Mouse (Mus musculus) kidney, postnatal 14 days (tissue): ENCODE measurements around the gene Glb1.
"Not testable (repeated sequence)": the region's sequence is repeated elsewhere in the genome, so short reads cannot be mapped to it uniquely, and the experiment has no call there.

Source experiments
- DNase-seq: peaks from one replicate; pipeline ENCODE4 v3.0.0; 2022; ENCODE audit warnings: mixed read lengths

Glb1 gene

DNA sequence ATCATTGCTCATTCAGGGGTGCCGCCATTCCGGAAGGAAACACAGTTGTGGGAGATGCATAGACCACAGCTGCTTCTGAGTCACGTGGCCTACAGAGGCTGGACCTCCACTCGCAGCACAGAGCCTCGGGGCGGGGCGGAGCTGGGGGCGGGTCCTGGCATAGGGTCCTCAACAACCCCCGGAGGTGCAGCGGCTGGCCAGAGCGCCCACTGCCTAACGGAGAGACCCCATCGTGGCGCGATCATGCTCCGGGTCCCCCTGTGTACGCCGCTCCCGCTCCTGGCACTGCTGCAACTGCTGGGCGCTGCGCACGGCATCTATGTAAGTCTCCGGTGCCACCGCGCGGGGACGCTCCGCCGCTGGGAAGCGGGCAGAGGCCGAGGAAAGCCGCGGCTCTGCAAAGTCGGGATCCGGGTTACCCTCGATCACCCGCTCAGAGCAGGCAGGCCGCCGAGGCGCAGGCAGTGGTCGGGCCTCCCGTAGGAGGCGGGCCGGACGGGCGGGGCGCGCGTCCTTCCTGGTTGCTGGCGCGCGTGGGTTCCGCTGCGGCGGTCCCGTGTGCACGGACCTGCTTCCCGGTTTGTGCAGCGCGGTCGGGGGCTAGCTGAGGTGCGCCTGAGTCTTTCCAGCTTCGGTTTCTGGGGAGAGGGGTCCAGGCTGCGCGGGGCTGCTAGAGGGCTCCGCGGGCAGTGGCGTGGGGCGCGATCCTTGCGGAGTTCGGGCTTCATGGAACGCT lies at the start of gene Glb1, which contains the start of gene Tmppe:
Glb1 (plus strand) TSS at position 128 of the 736 bp plus-strand sequence.
Tmppe (plus strand) TSS at position 157 of the 736 bp plus-strand sequence.
- DNase-seq, result peak; percentile 91

DNA sequence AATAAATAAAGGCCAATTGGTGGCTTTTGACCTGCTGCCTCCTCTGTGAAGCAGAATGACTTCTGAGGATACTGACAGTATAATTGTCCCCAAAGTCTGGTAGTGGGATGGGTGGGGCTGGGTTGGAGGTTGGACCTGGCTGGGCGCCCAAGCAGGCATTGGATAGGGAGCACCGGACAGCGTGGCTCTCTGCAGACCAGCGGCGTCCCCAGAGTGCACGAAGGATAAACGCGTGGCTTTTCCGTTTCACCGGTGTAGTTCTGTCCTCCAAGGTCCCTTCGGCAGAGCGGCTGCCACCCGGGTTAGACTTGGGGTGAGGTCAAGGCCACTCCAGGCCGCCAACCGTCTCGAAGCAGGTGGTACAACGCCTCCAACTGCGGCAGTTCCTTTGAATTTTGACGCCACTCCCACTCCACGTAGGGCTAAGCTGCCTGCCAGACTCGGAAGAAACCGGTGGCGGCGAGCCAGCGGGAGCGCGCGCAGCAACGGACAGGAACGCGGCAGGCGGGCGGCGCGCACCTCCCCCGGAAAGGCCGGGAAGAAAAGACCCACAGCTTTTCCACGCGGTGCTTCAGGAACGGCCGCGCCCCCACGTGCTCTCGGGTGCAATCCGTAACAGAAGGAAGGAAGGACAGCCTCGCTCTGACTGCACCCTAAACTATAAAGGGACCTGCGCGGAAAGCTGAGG lies 32.9 kb upstream of the Glb1 start:
- DNase-seq, result peak; percentile 90

DNA sequence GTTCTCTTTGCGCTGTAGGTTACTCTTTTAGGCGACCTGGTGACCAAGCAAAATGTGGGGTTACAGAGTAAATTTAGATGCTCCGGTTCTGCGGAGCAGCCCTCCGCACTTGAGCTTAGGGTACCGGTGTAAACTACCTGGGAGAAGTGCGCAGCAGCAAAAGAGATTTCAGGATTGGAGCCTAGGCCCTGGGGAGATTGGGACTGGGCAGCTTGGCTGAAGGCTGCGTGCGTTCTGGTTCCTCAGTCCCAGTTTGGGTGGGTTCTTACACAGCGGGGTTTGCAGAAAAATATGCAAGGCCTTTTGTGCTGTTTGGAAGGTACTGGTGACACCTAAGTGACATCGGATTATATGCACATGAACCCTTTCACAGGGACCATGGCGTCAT lies 32.4 kb upstream of the Glb1 start:
- DNase-seq, result no peak

DNA sequence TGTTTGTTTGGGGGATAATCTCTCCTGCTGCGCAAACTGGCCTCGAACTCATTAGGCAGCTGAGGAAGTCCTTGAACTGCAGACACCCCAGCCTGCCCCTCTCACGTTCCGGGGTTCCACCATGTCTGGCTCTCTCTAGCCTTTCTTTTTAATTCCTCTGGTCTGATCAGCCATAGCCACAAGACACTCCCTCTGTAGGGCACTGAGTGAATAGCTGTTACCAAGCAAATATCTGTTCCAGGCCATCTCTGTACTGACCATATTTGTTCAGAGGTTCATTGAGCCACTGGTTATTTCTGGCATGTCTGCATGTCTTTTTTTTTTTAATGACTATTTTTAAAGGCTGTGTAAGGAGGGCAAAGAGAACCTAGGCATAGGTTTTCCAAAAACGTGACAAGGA lies 31.5 kb upstream of the Glb1 start:
- DNase-seq, result not testable (repeated sequence)

DNA sequence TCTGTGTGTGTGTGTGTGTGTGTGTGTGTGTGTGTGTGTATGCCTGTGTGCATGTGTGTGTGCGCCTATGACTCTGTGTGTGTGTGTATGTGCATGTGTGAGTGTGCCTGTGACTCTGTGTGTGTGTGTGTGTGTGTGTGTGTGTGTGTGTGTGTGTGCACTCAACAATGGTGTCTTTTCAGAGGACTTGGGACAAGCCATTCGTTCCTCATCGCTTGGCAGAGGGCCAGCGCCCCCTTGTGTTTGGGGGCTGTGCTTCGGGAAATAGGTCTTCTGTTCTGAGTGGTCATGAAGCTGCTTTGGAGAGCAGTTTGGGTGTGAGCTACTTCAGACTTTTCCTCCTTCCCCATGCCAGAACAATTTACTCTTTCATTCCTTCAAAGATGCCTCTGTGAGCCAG lies 29.2 kb upstream of the Glb1 start:
- not testable (repeated sequence) for DNase-seq

DNA sequence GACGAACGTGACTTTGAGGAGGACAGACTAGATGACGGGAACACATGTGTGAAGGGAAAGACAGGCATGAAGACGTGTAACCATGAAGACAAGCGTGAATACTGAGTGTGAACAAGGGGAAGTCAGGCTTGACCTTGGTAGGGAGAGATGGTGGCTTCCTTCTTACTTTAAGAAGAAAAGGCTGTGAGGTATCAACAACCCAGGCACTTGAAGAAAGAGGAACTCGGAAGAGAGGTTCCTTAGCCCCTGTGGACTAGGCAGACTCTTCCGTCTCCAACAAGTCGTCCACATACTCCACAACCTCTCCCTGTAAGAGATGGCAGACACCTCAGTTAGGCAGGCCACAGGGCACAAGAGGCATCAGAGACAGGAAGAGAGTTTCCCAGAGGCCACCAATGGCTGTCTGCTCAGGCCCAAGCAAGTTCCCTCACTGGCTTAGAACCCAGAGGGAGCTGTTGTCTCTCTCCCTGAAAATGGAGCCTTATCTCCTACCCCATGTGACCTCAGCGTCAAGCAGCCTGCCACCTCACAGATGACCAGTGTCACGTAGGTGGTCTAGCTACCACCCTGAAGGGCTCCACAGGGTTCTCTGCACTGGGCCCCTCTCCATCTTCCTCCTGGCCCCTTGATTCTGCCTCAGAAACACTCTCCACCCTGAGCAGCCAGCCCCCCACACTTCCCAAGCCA lies 25.5 kb upstream of the Glb1 start:
- no peak for DNase-seq

DNA sequence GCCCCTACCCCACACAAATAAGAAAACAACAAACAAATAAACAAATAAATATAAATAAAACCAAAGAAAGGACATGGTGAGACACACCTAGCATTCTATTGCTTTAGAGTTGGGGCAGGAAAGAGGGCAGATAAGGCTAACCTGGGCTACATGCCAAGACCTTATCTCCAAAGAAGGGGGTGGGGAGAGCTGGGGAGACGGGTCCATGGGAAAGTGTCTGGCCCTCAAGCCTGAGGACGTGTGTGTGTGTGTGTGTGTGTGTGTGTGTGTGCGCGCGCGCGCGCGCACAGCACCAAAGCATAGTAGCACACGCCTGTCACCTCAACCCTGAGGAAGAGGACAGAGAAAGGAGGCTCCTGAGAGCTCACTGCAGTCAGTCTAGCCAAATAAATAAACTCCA lies 23.7 kb upstream of the Glb1 start:
- DNase-seq, result no peak

DNA sequence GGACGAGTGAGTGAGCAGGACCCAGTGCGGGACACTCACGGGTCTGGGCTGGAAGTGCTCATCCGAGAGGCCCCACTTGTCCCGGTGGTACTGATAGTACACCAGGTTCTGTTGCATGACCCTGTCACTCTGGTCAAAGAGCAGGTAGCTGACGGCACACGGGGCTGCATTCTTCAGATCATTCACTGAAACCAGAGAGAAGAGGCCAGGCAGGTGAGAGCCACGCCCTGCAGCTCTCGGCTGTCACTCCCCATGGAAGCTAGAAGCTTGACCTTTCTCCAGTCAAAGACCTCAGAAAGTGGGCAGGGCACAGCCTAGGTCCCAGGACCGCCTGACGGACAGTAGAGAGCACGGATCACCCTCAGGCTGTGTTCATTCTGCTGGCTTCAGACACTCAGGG lies 21.0 kb upstream of the Glb1 start:
- DNase-seq, result no peak

DNA sequence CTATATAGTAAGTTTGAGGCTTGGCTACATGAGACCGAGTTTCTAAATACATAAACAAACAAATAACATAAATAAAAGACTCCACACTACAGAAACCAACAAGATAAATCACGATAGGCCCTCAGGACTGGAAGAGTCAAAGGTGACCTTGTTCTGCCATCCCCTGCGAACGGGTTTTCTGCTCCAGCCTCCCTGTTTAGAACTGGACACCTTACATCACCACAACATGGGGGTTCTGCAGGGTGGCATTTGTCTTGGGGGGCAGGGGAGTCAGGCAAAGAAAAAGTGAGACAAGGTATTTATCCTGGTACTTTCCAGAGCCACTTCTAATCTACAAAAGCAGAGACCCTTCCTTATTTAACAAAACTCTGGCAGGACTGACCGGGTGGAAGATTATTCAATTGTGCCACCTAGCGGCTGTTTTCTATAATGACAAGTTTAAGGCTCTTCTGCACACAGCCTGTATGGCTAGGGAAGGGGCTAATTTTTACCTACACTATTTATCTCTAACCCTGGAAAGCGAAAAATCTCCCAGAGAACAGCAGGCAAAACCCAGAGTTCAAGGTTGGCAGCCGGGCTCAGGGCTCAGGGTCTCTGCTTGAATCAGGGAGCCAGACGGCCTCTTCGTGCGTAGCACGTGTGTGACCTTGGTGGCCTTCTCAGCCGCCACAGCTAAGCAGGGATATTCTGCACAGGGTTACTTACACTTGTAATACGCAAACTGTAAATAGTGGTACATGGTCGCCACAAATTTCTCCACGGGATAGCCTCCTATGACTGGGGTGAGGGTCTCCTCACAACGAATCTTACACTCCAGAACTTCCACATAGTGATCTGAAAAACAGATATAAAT lies 19.8 kb upstream of the Glb1 start:
- DNase-seq, result peak; percentile 53

DNA sequence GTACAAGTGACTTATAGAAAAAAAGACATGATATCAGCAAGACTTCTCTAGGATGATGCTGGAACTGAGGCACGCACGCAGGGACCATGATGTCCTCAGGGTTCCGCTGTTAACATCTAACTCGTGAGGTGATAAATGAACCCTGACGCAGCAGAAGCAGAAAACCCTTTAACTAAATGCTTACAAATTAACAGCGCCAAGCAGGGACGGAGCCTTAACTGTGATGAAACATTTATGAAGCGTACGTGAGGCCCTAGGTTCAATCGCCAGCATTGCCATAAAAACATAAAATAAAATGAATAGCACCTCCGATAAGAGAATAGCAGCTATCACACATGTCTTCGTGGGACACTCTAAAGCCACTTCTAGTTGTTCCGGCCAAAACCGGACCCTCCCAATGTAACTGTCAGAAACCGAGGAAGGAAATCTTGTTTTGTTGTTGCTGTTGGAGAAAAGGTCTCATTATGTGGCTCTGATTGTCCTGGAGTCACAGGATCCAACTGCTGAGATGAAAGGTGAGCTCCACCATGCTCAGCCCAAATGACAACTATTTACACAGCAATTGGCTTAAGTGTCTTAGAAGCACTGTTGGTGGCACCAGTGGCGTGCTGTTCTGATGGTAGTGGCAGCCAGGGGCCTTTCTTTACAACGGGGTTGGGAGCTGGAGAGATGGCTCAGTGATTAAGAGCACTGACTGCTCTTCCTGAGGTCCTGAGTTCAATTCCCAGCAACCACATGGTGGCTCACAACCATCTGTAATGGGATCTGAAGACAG lies 17.8 kb upstream of the Glb1 start:
- no peak for DNase-seq

DNA sequence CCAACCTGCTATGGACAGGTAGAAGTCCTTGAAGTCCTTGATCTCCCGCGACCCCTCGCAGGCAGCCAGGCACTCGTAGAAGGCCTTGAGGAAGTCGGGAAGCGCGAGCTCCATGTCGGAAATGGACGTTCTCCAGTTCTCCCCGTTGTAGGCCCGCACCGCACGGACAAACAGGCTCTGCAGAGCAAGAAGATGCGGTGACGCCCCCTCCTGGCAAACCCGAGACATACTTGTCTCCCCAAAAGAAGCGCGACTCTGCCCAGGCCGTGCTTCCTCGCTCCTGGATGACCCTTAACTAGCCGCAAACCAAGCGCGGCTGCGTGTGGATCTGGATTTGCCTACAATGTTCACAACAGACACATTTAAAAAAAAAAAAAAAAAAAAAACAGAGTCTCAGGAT lies 16.2 kb upstream of the Glb1 start:
- no peak for DNase-seq

DNA sequence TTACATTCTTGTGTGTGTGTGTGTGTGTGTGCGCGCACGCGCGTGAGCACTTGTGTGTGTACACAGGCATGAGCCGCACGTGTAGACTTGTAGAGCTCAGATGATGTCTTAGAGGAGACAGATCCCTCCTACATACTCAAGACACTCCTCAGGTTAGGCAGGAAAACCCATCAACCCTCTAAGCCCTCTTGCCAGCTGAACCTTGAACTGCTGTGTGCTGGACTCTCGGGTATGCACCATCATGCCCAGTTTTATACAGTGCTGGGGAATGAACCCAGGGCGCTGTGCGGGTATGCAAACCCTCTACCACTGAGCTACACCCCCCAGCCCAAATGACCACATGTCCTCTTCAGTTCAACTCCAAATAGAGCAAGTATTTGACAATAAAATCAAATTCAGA lies 15.7 kb upstream of the Glb1 start:
- peak; percentile 31 for DNase-seq

DNA sequence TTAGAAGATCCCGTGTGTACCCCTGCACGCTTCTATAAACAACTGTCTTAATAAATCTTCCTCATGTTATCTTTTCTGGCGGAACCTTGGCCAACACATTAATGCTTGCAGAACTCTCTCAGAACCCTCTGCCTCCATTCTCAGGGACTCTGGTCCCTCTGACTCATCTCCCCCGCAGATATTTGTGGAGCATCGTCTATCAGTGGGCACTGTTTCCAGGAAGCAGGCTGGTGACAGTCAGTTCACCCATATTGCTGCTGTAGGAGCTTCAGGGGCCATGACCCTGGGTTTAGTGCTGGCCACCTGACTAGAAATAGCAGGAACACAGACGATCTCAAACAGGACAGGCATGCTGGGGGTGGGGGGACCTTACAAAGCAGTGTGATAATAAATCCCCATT lies 13.8 kb upstream of the Glb1 start:
- no peak for DNase-seq

DNA sequence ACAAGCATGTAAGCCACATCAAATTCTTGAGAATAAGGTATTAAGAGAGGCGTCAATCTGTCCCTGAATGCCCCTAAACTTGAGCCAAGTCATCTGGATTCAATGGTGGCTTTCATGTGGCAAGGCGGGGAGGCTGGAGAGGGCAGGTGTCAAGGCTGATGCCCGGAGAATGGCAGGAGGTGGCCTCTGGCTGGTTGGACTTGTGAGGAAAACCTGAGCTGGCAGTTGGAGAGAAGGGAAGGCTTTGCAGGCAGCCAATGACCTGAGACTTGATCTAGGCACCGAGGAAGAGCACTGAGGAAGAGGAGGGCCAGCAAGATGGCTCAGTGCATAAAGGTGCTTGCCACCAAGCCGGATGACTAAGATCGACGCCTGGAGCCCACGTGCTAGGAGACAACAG lies 12.6 kb upstream of the Glb1 start:
- DNase-seq, result no peak

DNA sequence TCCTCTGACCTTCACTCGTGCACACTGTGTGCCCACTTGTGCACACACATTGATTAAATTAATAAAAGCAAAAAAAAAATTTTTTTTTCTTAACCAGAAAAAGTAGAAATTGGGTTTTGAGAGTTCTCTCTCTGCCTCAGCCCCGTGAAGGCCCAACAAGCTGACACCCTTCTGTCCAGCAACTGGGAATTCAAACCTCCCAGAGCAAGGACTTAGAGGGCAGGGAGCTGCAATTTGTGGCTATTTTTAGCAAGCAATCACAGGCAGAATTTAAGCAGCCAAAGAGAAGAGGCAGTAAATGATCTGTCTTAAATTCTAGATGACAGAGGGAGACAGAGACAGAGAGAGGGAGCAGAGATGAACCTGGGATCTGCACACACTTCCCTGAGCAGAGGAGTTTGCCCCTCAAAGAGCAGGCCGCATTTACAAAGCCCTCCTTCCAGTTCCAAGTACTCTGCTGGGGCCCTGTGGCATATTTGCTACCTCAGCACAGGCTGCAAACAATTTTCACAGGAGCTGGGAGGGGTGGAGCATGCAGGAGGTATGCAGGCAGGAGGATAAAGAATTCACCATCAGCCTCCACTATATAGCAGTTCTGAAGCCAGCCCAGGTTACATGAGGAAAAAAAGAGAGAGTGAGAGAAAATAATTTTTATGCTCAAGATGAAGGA lies 12.0 kb upstream of the Glb1 start:
- no peak for DNase-seq

DNA sequence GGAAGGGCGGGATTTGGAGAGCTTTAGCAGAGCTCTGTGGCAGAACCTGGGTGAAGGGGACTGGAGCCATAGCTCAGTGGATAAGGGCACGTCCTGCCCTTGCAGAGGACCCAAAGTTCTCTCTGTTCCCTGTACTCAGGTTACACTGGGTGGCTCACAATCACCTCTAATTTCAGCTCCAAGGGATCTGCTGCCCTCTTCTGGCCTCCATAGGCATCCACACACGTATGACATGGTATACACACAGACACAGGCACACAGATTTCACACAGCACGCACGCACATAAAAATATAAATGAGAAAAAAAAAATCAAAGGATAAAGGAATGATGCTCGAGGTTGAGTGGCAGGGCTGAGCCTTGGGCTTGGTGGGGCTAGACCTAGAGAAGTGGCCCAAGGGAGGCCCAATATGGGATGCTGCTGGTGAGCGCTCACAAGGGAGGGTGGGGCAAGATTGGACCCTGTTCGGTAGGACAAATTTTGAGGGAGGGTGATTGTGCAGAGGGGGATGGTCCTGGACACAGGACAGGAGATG lies 11.4 kb upstream of the Glb1 start:
- DNase-seq, result no peak

DNA sequence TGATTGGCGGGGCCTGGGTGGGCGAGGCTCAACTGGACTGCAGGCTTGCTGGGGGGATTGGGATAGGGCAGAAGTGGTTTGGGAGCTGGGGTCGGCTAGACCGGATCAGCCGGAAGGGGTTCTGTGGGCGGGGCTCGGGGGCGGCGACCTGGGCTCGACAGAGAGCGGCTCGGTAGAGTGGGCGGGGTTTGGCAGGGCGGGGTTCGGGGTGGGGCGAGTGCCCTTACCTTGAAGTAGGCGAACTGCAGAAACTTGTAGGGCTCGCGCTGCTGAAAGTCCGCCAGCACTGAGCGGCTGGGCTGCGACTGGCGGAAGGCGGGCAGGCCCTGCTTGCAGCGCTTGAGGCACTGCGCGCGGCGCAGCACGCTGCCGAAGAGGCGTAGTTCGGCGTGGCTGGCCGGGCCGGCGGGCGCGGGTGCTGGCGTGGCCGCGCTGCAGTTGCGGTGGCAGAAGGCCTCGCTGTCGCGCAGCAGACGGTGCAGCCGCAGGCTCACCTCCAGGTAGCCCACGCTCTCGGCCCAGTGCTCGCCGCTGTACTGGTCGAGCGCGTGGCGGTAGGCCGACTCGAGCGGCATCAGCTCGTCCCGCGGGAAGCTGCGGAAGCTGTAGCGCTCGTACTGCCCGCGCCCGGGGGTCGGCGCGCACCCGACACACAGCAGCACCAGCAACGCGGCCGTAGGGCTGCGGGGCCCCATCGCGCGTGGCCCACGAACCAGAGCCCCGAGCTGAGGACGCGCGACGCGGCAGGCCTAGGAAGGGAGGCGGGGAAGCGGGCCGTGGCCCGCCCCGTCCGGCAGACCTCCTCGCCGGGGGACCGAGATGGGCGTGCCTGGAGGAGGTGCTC lies 10.7 kb upstream of the Glb1 start, which contains the start of gene Crtap:
Crtap (minus strand) TSS at position 771 of the 844 bp plus-strand sequence.
- DNase-seq, result peak; percentile 82

DNA sequence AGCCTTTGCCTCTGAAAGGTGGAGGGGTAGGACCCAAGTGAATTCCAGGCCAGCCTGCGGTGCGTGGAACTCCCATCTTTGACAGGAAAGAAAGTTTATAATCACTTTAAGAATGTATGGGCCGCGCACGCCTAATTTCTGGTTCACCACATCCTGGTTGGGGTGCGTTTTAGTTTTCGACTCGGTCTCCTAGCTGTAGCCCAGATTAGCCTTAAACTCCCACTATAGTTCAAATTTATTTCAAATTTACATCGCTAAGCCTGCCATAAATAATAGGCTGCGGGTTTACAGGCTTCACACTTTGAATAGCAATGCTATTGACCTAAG lies 10.2 kb upstream of the Glb1 start:
- no peak for DNase-seq

DNA sequence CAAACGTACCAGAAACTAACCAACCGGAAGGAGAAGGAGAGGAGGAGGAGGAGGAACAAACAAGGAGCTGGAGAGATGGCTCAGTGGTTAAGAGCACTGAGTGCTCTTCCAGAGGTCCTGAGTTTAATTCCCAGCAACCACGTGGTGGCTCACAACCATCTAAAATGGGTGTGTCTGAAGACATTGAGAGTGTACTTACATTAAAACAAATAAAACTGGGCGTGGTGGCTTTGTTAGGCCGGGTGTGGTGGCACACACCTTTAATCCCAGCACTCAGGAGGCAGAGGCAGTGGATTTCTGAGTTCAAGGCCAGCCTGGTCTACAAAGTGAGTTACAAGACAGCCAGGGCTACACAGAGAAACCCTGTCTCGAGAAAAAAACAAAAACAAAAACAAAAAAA lies 6.7 kb upstream of the Glb1 start:
- not testable (repeated sequence) for DNase-seq

DNA sequence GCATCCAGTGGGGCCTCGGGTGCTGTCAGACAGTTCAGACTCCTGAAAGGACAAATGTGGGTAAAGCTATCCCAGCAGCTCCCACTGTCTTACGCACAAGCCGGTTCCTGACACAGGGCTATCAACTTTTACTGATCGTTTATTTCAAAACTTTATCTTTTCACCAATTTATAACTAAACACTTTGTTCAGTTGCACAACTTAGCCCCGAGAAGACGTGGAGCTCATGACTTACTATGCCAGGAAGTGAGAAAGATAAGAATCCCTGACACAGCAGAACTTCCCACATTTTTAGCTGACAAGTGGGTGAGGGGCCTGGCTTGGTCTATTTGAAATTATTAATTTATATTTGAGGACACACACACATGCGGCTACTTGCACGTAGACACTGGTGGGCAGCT lies 6.2 kb upstream of the Glb1 start:
- no peak for DNase-seq
